In the genomic region with DNA sequence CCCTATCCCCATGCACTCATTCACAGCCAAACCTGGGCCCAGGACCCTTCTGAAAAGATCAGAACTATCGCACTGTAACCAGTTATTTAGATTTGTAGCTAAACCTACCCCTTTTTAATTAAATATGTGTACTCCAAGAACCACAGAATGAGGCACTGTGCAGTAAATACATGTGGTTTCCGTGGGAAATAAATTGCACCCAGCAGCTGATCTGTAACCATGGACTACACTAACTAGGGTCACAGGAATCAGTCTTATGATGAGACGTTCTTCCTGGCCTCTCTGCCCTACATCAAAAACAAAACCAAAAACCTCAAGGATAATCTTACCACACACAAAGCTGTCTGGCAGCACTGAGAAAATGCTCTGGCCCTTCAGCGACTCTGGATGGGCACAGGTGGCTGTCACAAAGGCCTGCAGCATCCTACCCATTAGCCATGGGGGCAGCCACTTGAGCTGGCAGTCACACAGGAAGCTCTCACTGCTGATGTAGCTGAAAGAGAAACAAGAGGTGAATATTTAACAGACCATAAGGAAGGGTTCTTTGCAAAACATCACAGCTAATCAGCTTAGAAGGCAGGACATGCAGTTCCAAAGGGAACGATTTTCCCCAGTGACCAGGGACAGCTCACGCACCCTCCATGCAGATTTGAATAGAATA, we compare ENCODE assay signal across 15 mouse cellular contexts.
DNase-seq lines count a peak whose midpoint lies in the region.
"Had no signal": no experiment of that assay in that cellular context is flagged by ENCODE, and none has a peak within 500 bp of the region (broad histone marks: within the 10 kb centered on the region; RNA-seq: fewer than 3 reads in every experiment).

No protein-coding gene starts in this region.

- H3K27ac ChIP-seq in embryonic facial prominence, embryonic 10.5 days (replicated peaks) = 0 out of 2 replicates have a peak overlapping the region, but pooled peaks have one; percentile 24
- H3K27ac ChIP-seq: hindbrain, embryonic 12.5 days had no signal

- H3K27me3 ChIP-seq in embryonic facial prominence, embryonic 10.5 days (replicated peaks; ENCODE audit: low read depth, poor library complexity, severe bottlenecking) = no peaks in the 10 kb centered on the region
- H3K27me3 ChIP-seq: hindbrain, embryonic 12.5 days had no signal

- DNase-seq in kidney, adult 11 months = peak; percentile 58
- DNase-seq in kidney, postnatal 10 days = no peak
- DNase-seq in embryonic facial prominence, embryonic 10.5 days (ENCODE audit: low spot score) = no peak
- DNase-seq in kidney, adult 9 months = peak; percentile 76
- DNase-seq in kidney, postnatal 36 days = peak; percentile 46 to 67
- DNase-seq in cerebellum, adult 9-10 months = no peak
- no peak for DNase-seq in MN1 (ENCODE audit: low spot score)
- DNase-seq: adrenal gland, postnatal 14 days; cerebellum, adult 11 months; cerebellum, postnatal 25 days; heart, postnatal 14 days; lung, adult 18-20 months; right cerebral cortex, adult 18-20 months; thymus, postnatal 14 days had no signal

- 73% methylated on average over 6 of the region's 6 CpGs for WGBS in embryonic facial prominence, embryonic 10.5 days

- no peaks in the 10 kb centered on the region for H3K9me3 ChIP-seq in embryonic facial prominence, embryonic 10.5 days
- H3K9me3 ChIP-seq: hindbrain, embryonic 12.5 days had no signal

- H3K4me1 ChIP-seq in embryonic facial prominence, embryonic 10.5 days = peaks cover 33% of the 10 kb centered on the region

- peaks cover 99% of the 10 kb centered on the region for H3K36me3 ChIP-seq in embryonic facial prominence, embryonic 10.5 days (replicated peaks)

- H3K4me3 ChIP-seq in embryonic facial prominence, embryonic 10.5 days = no peak overlapping the region
- H3K4me3 ChIP-seq: hindbrain, embryonic 12.5 days had no signal

Comparison
In these comparisons a context has a peak if more than half of its experiments do, and no peak if none do; other contexts are left out.
1. DNase-seq: peak in kidney, adult 11 months (single experiment), kidney, adult 9 months (single experiment) and kidney, postnatal 36 days (2 of 2); none in kidney, postnatal 10 days (single experiment), embryonic facial prominence, embryonic 10.5 days (single experiment), cerebellum, adult 9-10 months (single experiment) and MN1 (single experiment).